Mouse (Mus musculus): ENCODE measurements around the gene Zfp141. TPM values are rescaled to one million over a fixed set of nuclear protein-coding genes. Genes with fewer than 3 reads are reported as not detected.

Gene Zfp141
- polyA plus RNA-seq, 1 experiment from 2014 or later, result 6.3 TPM

Other genes with a start within 250 kb of the Zfp141 start
- gene Vmn2r61, start 245.7 kb downstream of the Zfp141 start, polyA plus RNA-seq (2016; fragmentation: Nextera tagmentation; extraction: Ambion mirVana), result not detected in 2 replicates
- gene 4933421I07Rik, start 57.6 kb downstream of the Zfp141 start, polyA plus RNA-seq (2016; fragmentation: Nextera tagmentation; extraction: Ambion mirVana), result not detected in 2 replicates
- not detected in 2 replicates for gene Gm21028, start 72.8 kb upstream of the Zfp141 start, polyA plus RNA-seq (2016; fragmentation: Nextera tagmentation; extraction: Ambion mirVana)
- gene Zfp977, start 86.8 kb upstream of the Zfp141 start, polyA plus RNA-seq (2016; fragmentation: Nextera tagmentation; extraction: Ambion mirVana), result 1.7 and 1.9 TPM in 2 replicates
- gene Zfp976, start 136.8 kb upstream of the Zfp141 start, polyA plus RNA-seq (2016; fragmentation: Nextera tagmentation; extraction: Ambion mirVana), result 2.6 and 2.9 TPM in 2 replicates
- gene Zfp975, start 187.0 kb upstream of the Zfp141 start, polyA plus RNA-seq (2016; fragmentation: Nextera tagmentation; extraction: Ambion mirVana), result 8.1 and 8.5 TPM in 2 replicates
- not detected in 2 replicates for gene Gm17067, start 221.3 kb upstream of the Zfp141 start, polyA plus RNA-seq (2016; fragmentation: Nextera tagmentation; extraction: Ambion mirVana)

Measured in heart, embryonic 12.5 days (tissue).